Mouse (Mus musculus) heart, adult 18-20 months (tissue): Measurements from ENCODE around the gene Zp2. TPM values are rescaled to one million over a fixed set of nuclear protein-coding genes. Genes with fewer than 3 reads are reported as not detected.

ENCODE experiments used
- DNase-seq, 2 experiments: peaks; one replicate each; pipeline ENCODE4 v3.0.0; 2021 to 2022; ENCODE audit warnings: mixed read lengths in 1 of 2
- long read RNA-seq, 2 experiments: library from polyadenylated mRNA; stranded (forward); transcript quantifications; one replicate each; pipeline ENCODE4 v2.0.0; 2021
- total RNA-seq, 2 experiments: library from RNA; stranded (reverse); gene quantifications; 2 replicates each; pipeline ENCODE4 v1.2.3; 2021

The Zp2 gene
- total RNA-seq: under 1 TPM; 0.65 to 0.75 TPM
- long read RNA-seq, experiment 1: 0 reads
- long read RNA-seq, experiment 2: 0 reads

GRCm38 (mm10) chr7:120145191-120145590, at the start of gene Zp2:
TSS of gene Zp2 (minus strand) at chr7:120145291.
- no peak for DNase-seq

GRCm38 (mm10) chr7:120192816-120193215, 47.7 kb upstream of the Zp2 start:
- DNase-seq: no peak

DNA sequence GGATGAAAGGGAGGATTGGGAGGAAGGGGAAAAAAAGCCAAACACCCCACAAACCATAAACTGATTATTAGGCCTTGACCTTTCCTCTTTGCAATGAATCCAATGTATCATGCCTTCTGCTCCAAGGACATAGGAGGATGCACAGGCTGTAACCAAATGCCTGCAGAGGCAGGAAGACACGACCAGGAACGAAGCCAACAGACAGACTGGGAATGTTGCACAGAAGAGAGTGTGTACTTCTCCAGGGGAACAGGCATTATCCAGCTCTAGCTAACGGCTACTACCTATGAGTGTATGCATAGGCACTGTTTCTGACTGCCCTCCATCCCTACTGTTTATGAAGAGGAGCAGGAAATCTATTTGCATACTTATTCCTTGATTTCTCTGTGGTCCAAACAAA, 47.1 kb upstream of the Zp2 start:
- no peak for DNase-seq

DNA sequence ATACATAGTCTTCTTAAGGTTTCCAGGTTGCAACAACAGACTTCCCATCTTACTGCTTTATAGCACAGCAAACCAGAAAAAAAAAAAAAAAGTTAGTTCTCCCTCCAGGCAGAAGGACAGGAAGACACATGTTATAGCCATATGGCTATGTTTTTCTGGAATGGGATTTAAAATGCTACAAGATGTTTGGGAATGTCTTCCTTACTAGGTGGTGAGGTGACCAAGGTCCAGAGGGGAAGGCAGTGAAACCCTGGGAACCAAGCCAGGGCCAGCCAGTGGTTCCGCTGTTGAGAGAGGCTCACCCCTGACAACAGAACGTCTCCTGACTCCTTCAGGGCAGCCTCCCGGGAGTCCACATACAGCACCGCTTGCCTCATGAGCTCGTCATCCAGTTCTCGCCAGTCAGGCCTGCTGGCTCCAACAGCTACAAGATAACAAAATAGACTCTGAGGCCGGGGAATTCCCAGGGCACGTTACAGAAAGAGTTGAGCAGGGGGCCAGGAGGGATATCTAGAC, 45.1 kb upstream of the Zp2 start:
- no peak for DNase-seq

GRCm38 (mm10) chr7:120189369-120190149, 44.5 kb upstream of the Zp2 start:
- DNase-seq: no peak

GRCm38 (mm10) chr7:120188946-120189345, 43.9 kb upstream of the Zp2 start:
- no peak for DNase-seq

DNA sequence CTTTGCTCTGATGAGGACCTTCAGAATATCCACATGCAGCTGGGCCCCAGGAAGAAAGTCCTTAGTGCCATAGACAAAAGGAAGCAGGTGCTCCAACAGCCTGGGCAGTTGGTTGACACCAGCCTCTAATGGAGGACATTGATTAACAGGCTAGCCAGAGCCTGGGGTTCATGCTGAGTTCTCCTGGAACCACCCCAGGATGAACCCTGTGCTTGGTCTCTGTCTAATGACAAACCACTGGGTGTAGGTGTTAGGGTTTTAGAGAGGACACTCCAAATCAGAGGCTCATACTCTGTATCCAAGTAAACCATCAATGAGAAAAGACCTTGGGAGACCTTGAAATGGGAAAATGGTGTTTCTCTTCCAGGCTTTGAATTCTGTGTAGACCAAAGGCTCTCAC, 37.8 kb upstream of the Zp2 start:
- DNase-seq: no peak

GRCm38 (mm10) chr7:120181401-120182230, 36.5 kb upstream of the Zp2 start:
- DNase-seq: no peak

- DNase-seq: no peak
Measured at GRCm38 (mm10) chr7:120180547-120180946, 35.5 kb upstream of the Zp2 start.

GRCm38 (mm10) chr7:120178935-120179334, 33.8 kb upstream of the Zp2 start:
- DNase-seq: no peak

- no peak for DNase-seq
Measured at GRCm38 (mm10) chr7:120177611-120178010, 32.5 kb upstream of the Zp2 start.

DNA sequence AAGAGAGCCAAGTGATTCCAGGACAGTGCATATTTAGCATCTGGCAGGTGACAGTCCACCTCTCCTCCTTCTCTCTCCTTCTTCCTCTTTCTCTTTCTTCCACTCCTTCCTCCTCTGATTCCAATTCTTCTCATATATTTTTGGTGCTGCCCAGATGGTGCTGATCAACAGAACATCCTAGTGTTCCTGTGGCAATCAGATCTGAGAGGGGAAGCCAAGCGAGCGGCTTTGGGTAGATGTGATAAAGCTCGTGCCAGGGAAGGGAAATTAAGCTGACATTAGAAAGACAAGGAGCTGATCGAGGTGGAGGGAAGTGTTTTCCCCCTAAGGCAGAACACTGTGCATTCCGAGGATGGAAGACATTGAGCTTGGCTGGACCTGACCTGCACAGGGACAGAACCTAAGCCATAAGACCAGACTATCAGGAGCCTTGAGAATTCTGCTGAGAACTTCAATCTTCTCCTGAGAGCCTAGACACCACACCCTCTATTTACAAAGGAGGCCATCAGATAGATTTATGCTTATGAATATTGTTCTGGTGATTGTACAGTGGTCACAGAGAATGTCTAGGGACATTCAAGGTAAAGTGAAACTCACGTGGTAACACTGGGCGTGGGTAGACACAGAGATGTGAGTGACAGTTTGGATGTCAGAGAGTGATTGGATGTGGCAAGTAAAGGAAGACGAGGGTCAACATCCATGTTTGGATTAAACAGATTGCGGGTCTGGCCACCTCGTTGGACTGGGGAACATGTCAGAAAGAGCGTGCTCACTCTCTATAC, 29.8 kb upstream of the Zp2 start:
- no peak for DNase-seq

- no peak for DNase-seq
Measured at GRCm38 (mm10) chr7:120173603-120174244, 28.6 kb upstream of the Zp2 start, which contains the start of gene Anks4b. TSS of gene Anks4b (plus strand) at chr7:120173858.

- DNase-seq: no peak
Measured at GRCm38 (mm10) chr7:120172188-120172700, 27.2 kb upstream of the Zp2 start.

- no peak for DNase-seq
Measured at GRCm38 (mm10) chr7:120163581-120164251, 18.6 kb upstream of the Zp2 start.

GRCm38 (mm10) chr7:120158121-120158613, 13.1 kb upstream of the Zp2 start:
- DNase-seq: no peak

- no peak for DNase-seq
Measured at GRCm38 (mm10) chr7:120157575-120158061, 12.5 kb upstream of the Zp2 start.

GRCm38 (mm10) chr7:120156841-120157409, 11.8 kb upstream of the Zp2 start:
- DNase-seq: no peak

- no peak for DNase-seq
Measured at GRCm38 (mm10) chr7:120150898-120151297, 5.8 kb upstream of the Zp2 start.

GRCm38 (mm10) chr7:120150257-120150656, 5.2 kb upstream of the Zp2 start:
- DNase-seq: peak in 1 of 2 experiments; percentile 51
